Mouse (Mus musculus) forebrain, embryonic 14.5 days (tissue): ENCODE data around the gene Rbm18. TPM values are rescaled to one million over a fixed set of nuclear protein-coding genes. Genes with fewer than 3 reads are reported as not detected.

Experiments used
- ATAC-seq: fragments of 200-750 bp; cut with Nextera tagmentation; 2 replicates; pipeline ENCODE4 v1.8.0; 2017; ENCODE audit warnings: mild to moderate bottlenecking, moderate library complexity
- DNase-seq: peaks from one replicate; pipeline ENCODE4 v3.0.0-alpha.2; 2015; ENCODE audit warnings: low spot score
- H3K27ac ChIP-seq: fragments of 300-500 bp; sonication (generic); 2 replicates; pipeline ENCODE4 v1.5.1; 2014; ENCODE audit warnings: low read depth, mild to moderate bottlenecking, control low read depth, low read length, moderate library complexity
- H3K27me3 ChIP-seq: fragments of 300-500 bp; sonication (generic); replicated peaks from 2 replicates; pipeline ENCODE4 v1.6.1; 2014; ENCODE audit warnings: low read length, control low read depth, mixed read lengths; ENCODE audit not compliant: control insufficient read depth, insufficient read depth
- H3K36me3 ChIP-seq: fragments of 300-500 bp; sonication (generic); 2 replicates; pipeline ENCODE4 v1.6.1; 2014; ENCODE audit warnings: low read length, control low read depth; ENCODE audit not compliant: control insufficient read depth, insufficient read depth
- H3K4me1 ChIP-seq: fragments of 300-500 bp; sonication (generic); 2 replicates; pipeline ENCODE4 v1.6.1; 2014; ENCODE audit warnings: antibody characterized with exemption, low read length, control low read depth; ENCODE audit not compliant: control insufficient read depth, insufficient read depth
- H3K4me2 ChIP-seq: fragments of 300-500 bp; sonication (generic); 2 replicates; pipeline ENCODE4 v1.6.1; 2014; ENCODE audit warnings: mild to moderate bottlenecking, control low read depth, low read length
- H3K4me3 ChIP-seq: fragments of 300-500 bp; sonication (generic); 2 replicates; pipeline ENCODE4 v1.5.1; 2014; ENCODE audit warnings: low read depth, low read length, control low read depth
- H3K9ac ChIP-seq: fragments of 300-500 bp; sonication (generic); 2 replicates; pipeline ENCODE4 v1.6.1; 2014; ENCODE audit warnings: mild to moderate bottlenecking, low read length, control low read depth, moderate library complexity
- H3K9me3 ChIP-seq: fragments of 300-500 bp; sonication (generic); replicated peaks from 2 replicates; pipeline ENCODE4 v1.6.1; 2016; ENCODE audit warnings: low read length, control low read depth, mixed read lengths; ENCODE audit not compliant: control insufficient read depth
- WGBS: fragments of 180-500 bp; shearing (Covaris S2); extraction: QIAGEN DNeasy Blood & Tissue Kit; methylation state at CpG from one replicate; pipeline ENCODE4 v1.1.7; 2014; 5-methylcytosine and 5-hydroxymethylcytosine counted together
- polyA plus RNA-seq: library from polyadenylated mRNA; unstranded; fragments of >200 nt; fragmentation: Nextera tagmentation; extraction: Ambion mirVana; gene quantifications from 2 replicates; pipeline ENCODE4 v1.2.1, GENCODE M21; 2014

The Rbm18 gene
- polyA plus RNA-seq, 1 experiment from 2014 or later: 166 TPM

- H3K4me2 ChIP-seq: 0 out of 2 replicates have a peak overlapping the region, but pooled peaks have one; percentile 4
- no peak overlapping the region for H3K9ac ChIP-seq
- no peak overlapping the region for H3K27ac ChIP-seq
- H3K9me3 ChIP-seq: no peaks in the 10 kb centered on the region
- no peaks in the 10 kb centered on the region for H3K36me3 ChIP-seq
- H3K4me3 ChIP-seq: no peak overlapping the region
- ATAC-seq (no peak), DNase-seq (no peak)
- H3K27me3 ChIP-seq: peaks cover 56% of the 10 kb centered on the region
- peaks cover 7% of the 10 kb centered on the region for H3K4me1 ChIP-seq
- 11% methylated on average over 3 of the region's 3 CpGs for WGBS
These were observed 47.4 kb downstream of the Rbm18 start for GRCm38 (mm10) chr2:36089190-36089589.

DNA sequence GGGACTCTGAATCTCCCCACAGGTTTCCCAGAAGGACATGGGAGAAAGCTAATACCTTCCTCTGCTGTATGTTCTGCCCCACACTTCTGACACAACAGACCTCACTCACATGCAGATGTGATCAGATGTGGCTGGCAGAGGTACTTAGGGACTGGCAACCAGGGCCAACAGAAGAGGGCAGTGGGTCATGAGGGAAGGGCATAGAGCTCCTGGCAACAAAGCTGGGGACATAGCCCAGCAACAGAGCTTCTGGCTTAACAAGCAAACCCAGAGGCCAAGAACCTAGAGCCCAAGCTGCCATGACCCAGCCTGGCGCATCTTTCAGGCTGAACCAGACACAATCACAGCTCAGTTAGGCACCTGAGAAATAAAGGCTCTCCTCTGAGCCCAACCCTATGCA is 51.5 kb downstream of the Rbm18 start:
- DNase-seq: no peak
- no peak overlapping the region for H3K27ac ChIP-seq

DNA sequence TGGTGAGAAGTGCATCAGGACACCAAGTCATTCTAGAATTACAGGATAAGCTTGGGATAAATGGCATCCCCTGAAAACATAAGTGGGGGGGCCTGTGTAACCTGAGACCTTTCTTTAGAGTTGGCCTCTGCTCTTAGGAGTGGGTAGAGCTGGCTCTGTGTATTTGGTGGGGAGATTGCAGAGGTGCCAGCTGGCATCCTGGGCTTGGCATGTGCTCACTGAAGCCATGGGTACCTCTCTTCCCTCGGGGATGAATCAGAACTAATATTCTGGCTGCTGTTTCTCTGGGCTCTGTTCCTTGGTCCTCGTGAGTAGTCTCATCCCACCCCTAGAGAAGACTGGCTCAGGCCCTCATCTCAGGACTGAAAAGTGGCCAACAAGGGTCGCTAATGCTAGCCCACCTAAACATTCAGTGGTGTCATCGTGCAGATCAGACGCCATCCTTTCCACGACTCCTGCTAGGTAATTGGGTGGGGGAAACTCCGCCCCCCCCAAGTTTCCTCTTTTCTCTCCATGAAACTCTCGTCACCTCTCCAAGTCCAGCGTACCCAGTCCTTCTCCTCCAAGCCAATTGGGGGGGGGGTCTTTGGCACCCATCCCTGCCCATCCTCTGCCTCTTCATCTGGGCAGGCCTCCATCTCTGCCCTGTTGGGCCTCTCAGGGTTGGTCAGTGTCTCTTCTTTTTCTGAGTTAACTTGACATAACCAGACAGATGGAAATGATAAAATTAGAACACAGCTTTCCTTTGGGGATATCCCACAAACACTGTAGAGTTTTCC is 53.6 kb downstream of the Rbm18 start:
- 67% methylated on average over 9 of the region's 9 CpGs for WGBS
- peak; percentile 34 for DNase-seq
- no peak for ATAC-seq
- no peaks in the 10 kb centered on the region for H3K27me3 ChIP-seq
- H3K4me2 ChIP-seq: no peak overlapping the region
- H3K4me1 ChIP-seq: no peaks in the 10 kb centered on the region
- H3K9ac ChIP-seq: no peak overlapping the region
- no peak overlapping the region for H3K4me3 ChIP-seq
- no peaks in the 10 kb centered on the region for H3K9me3 ChIP-seq
- no peaks in the 10 kb centered on the region for H3K36me3 ChIP-seq
- H3K27ac ChIP-seq: no peak overlapping the region

More for the DNA sequence above, 51.5 kb downstream of the Rbm18 start:
- peaks cover 16% of the 10 kb centered on the region for H3K27me3 ChIP-seq
- no peaks in the 10 kb centered on the region for H3K9me3 ChIP-seq
- H3K4me3 ChIP-seq: no peak overlapping the region
- H3K4me2 ChIP-seq: no peak overlapping the region
- no peaks in the 10 kb centered on the region for H3K4me1 ChIP-seq
- no peak for ATAC-seq
- H3K36me3 ChIP-seq: no peaks in the 10 kb centered on the region
- WGBS: 72% methylated on average over 1 of the region's 1 CpGs
- no peak overlapping the region for H3K9ac ChIP-seq

GRCm38 (mm10) chr2:36081446-36081845 is 55.1 kb downstream of the Rbm18 start:
- no peak for DNase-seq
- no peak overlapping the region for H3K9ac ChIP-seq

GRCm38 (mm10) chr2:36077160-36077761 is 59.3 kb downstream of the Rbm18 start:
- ATAC-seq: peak; percentile 83
- H3K4me2 ChIP-seq: peak overlapping the region; percentile 37
- no peaks in the 10 kb centered on the region for H3K36me3 ChIP-seq
- peaks cover 4% of the 10 kb centered on the region; the same call in 1 of the 2 replicates for H3K4me1 ChIP-seq
- peak overlapping the region; percentile 14; the same call in 1 of the 2 replicates for H3K9ac ChIP-seq
- H3K27me3 ChIP-seq: no peaks in the 10 kb centered on the region
- WGBS: 23% methylated on average over 11 of the region's 11 CpGs
- DNase-seq: peak; percentile 63
- H3K9me3 ChIP-seq: no peaks in the 10 kb centered on the region
- H3K4me3 ChIP-seq: no peak overlapping the region
- peak overlapping the region; percentile 44 for H3K27ac ChIP-seq

More at GRCm38 (mm10) chr2:36081446-36081845, 55.1 kb downstream of the Rbm18 start:
- Histone ChIP-seq H3K27ac (no peak overlapping the region), H3K4me3 (no peak overlapping the region), H3K36me3 (no peaks in the 10 kb centered on the region), H3K4me2 (no peak overlapping the region), H3K9me3 (no peaks in the 10 kb centered on the region), H3K4me1 (peaks cover 4% of the 10 kb centered on the region; the same call in 1 of the 2 replicates), H3K27me3 (no peaks in the 10 kb centered on the region)
- ATAC-seq: no peak
- 42% methylated on average over 8 of the region's 9 CpGs for WGBS

GRCm38 (mm10) chr2:36075210-36075609 is 61.4 kb downstream of the Rbm18 start:
- Histone ChIP-seq H3K27ac (no peak overlapping the region), H3K27me3 (no peaks in the 10 kb centered on the region), H3K36me3 (no peaks in the 10 kb centered on the region), H3K4me3 (no peak overlapping the region), H3K4me1 (peaks cover 4% of the 10 kb centered on the region; the same call in 1 of the 2 replicates), H3K9ac (no peak overlapping the region), H3K4me2 (no peak overlapping the region), H3K9me3 (no peaks in the 10 kb centered on the region)
- WGBS: 87% methylated on average over 5 of the region's 5 CpGs
- ATAC-seq (no peak), DNase-seq (no peak)

GRCm38 (mm10) chr2:36073781-36074180 is 62.8 kb downstream of the Rbm18 start:
- H3K4me1 ChIP-seq: peaks cover 4% of the 10 kb centered on the region; the same call in 1 of the 2 replicates
- DNase-seq: no peak
- no peak overlapping the region for H3K27ac ChIP-seq
- no peak overlapping the region for H3K4me3 ChIP-seq
- WGBS: 55% methylated on average over 3 of the region's 3 CpGs
- no peak overlapping the region for H3K4me2 ChIP-seq
- H3K36me3 ChIP-seq: no peaks in the 10 kb centered on the region
- no peak for ATAC-seq
- H3K9ac ChIP-seq: no peak overlapping the region
- no peaks in the 10 kb centered on the region for H3K9me3 ChIP-seq
- H3K27me3 ChIP-seq: no peaks in the 10 kb centered on the region

DNA sequence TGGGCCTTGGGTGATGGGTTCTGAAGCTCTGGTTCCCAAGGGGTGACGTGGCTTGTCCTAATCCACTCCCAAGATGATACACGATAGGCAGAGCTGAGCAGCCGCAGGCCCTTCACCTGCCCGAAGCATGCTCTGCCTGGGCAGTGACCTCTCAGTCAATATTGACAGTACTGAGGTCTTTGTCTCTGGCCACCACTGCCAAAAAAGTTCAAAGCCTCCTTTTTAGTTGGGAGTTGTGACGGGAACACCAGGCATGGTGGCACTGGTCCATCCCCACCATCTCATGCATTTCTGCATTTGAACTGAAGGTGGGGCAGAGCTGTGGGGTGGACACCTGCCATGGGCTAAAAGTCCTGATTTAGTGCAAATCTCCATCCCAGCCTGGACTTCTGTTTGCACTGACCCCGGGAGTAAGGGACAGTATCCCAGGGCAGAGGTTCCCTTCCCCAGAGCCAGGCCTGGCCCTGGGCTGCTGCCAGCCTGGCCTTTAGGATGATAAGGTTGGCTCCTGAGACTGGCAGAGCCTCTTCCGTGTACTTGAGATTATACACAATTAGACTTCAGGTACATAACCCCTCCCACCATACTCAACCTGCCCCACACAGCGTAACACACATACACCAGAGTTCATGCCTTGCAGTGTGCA is 64.8 kb downstream of the Rbm18 start:
- Histone ChIP-seq H3K4me1 (no peaks in the 10 kb centered on the region), H3K4me3 (no peak overlapping the region), H3K9me3 (no peaks in the 10 kb centered on the region), H3K36me3 (no peaks in the 10 kb centered on the region), H3K27me3 (no peaks in the 10 kb centered on the region), H3K9ac (no peak overlapping the region), H3K4me2 (no peak overlapping the region), H3K27ac (no peak overlapping the region)
- ATAC-seq (no peak), DNase-seq (no peak)
- WGBS: 84% methylated on average over 8 of the region's 8 CpGs
